Mouse (Mus musculus) cerebellum, adult 9-11 months (tissue): Measurements from ENCODE around the gene Tmem50b.
"Not testable (repeated sequence)": the region's sequence is repeated elsewhere in the genome, so short reads cannot be mapped to it uniquely, and the experiment has no call there.

Source experiments
- DNase-seq: peaks from one replicate; pipeline ENCODE4 v3.0.0; 2022

The Tmem50b gene

DNA sequence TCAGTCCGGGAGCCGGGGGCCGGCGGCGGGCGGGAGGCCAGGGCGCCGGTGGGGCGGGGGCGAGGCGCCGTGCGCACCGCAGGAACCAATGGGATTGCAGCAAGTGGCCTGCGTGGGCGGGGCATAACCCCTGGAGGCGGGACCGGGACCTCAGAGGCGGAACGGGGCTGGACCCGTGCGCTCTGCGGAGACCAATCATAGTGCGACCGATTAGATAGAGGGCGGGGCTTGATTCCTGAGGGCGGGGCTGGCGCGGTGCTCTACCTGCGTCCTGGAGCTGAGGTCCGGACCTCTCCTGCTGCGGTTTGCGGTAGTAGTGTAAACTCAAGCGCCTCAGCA lies at the start of gene Tmem50b:
Tmem50b (minus strand) TSS at position 129 of the 339 bp plus-strand sequence.
- DNase-seq, result peak; percentile 99

- peak; percentile 96 for DNase-seq
Measured at GRCm38 (mm10) chr16:91646681-91647419, 49.2 kb upstream of the Tmem50b start, which contains the start of gene Gart. Gart (minus strand) TSS chr16:91646952.

DNA sequence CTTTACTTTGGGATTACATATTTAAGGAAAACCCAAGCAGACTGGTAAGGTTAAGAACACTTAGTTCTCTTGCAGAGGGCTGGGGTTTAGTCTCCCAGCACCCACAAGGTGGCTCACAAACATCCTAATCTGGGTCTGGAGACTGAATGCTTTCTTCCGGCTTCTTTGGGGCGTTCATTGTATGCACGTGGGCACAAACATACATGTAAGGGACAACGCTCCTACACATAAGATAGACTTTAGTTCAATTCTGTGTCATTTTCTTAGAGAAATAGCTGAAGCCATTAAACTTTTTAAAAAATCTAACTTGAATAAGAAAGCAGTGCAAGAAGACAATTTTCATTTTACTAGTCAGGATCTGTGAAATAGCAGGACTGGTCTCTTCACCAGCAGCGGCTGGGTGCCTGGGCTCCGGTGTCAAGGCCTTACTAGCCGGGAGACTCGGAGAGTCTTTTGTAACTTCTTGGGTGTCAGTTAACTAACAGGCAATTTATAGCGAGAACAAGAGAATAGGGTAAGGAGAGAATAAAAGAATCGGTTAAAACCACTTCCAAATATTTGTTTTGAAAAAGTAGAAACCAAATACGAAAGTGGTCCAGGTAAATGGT lies 48.5 kb upstream of the Tmem50b start:
- DNase-seq, result no peak

DNA sequence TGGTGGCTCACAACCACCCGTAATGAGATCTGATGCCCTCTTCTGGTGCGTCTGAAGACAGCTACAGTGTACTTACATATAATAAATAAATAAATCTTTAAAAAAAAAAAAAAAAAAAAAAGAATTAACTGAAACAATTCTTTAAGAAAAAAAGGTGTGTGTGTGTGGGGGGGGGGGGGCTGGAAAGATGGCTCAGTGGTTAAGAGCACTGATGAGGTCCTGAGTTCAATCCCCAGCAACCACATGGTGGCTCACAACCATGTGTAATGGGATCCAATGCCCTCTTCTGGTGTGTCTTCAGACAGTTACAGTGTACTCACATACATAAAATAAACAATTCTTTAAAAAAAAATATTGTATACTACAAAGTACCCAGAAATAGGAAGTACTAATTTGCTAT lies 47.8 kb upstream of the Tmem50b start:
- not testable (repeated sequence) for DNase-seq

GRCm38 (mm10) chr16:91644901-91645300 lies 47.3 kb upstream of the Tmem50b start:
- no peak for DNase-seq

DNA sequence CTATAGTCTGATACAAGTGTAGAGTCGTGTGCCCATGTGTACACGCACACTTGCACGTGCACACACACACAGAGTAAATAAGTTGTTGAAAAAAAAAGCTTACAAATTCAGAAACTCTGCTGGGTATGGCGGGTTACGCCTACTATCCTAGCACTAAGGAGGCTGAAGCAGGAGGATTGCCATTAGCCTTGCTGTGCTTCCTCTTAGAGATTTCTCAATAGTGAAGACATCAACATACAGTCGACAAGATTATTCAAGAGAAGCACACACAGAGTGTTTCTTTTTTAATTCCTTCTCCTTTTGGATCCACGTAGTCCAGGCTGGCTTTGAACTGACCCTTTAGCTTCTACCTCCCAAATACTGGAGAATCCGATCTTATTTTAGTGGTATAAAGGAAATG lies 42.6 kb upstream of the Tmem50b start:
- no peak for DNase-seq

DNA sequence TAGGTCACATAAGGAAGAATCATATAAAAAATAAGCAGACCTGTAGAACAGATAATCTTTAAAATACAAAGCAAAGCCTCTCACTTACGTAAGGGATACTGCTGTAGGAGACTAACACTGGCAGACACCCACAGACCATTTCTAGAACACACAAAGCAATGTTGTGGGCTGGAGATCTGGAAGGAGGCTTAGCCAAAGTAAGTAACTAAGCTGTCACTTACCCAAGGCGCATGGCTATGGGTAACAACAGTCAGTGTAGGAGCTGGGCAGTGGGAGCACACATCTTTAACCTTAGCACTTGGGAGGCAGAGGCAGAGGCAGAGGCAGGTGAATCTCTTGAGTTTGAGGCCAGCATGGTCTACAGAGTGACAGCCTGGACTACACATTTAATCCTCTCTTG lies 42.0 kb upstream of the Tmem50b start:
- DNase-seq, result no peak

DNA sequence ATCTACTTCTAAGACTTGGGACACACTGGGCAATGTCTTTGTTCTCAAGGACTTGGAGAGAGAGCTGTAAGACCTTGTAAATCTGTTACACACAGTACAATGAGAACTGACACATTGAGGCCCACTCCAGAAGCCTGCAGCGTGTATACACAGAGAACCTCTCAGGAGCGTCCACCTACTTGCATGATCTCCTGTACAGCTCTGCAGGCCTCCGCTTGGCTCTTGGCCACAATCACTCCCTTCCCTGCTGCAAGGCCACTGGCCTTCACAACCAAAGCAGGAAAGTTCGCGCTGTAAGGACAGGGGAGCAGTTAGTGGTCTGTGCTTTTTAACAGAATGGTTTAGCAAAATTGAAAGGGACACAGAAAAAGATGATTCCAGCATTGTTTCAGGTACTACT lies 41.6 kb upstream of the Tmem50b start:
- no peak for DNase-seq

DNA sequence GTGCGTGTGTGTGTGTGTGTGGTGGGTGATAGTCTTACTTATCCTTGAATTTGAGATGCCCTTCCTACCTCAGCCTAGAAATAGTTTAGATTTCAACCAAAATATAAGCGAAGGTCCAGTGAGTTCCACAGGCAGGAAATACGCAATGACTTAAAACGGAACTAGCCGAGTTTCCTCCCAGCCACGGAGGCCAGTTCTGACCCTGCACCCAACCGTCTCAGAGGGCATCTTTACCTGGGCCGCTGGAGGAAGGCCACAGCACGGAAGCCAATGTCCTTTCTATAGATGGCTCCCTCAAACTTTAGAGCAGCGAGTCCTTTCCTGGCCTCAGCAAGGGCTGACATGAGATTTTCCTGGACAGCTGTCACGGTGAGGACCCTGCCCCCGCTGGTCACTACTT lies 36.0 kb upstream of the Tmem50b start:
- DNase-seq, result no peak

GRCm38 (mm10) chr16:91632940-91633339 lies 35.3 kb upstream of the Tmem50b start:
- DNase-seq, result no peak

DNA sequence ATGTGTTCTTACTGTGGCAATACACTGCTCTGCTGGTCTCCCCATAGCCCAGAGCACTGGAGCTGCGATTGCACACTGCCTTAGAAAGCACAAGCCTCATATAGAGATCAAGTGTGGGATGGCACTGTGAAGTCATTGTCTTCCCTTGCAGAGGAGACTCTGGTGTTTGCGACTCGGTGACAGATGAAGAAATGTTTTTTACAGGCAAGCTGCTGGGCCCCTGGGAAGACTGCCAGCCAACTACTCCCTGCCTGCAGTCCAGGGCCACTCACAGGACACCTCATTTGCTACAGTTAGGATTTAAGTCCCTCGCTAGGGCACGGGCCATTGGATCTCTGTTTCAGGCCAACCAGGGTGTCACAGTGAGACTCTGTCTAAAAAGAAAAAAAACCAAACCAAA lies 34.8 kb upstream of the Tmem50b start:
- DNase-seq, result no peak

GRCm38 (mm10) chr16:91630584-91630983 lies 33.0 kb upstream of the Tmem50b start:
- DNase-seq, result no peak

DNA sequence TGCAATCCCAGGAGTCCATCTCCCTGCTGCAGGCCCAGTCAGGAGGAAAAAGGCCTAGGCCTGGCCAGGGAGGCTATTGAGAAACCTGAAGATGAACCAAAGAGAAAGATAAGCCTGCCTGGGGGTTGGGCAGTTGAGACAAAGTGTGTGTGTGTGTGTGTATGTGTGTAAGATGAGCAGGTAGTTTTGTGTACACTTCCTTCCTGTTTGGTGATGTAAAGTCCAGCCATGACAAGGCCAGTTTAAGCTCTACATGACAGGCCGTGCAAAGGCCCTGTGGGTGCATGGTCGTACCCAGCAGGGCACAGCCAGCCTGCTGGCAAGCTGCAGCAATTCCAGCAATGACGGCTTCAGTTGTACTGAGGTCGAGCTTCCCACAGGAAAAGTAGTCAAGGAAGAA lies 32.1 kb upstream of the Tmem50b start:
- DNase-seq, result no peak

DNA sequence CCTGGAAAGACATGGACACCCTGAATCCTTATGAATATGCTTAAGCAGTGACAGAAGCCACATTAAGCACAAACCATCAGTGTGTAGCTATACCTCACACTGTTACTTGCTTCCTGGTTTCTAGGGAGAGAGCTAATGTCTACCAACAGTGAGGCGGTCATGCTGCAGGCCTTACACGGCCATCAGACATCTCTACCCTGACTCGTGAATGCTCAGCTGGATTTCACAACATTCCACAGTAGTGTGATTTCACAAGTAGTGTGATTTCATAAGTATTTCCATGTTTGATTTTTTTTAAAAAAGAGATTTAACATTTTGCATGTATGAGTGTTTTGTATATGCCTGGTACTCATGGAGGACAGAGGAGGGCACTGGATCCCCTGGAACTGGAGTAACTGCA lies 31.1 kb upstream of the Tmem50b start:
- DNase-seq, result no peak

GRCm38 (mm10) chr16:91627831-91628230 lies 30.2 kb upstream of the Tmem50b start:
- DNase-seq, result no peak

- no peak for DNase-seq
Measured at GRCm38 (mm10) chr16:91623074-91623473, 25.5 kb upstream of the Tmem50b start.

- no peak for DNase-seq
Measured at GRCm38 (mm10) chr16:91620991-91621390, 23.4 kb upstream of the Tmem50b start.

GRCm38 (mm10) chr16:91620185-91620584 lies 22.6 kb upstream of the Tmem50b start:
- peak; percentile 37 for DNase-seq

DNA sequence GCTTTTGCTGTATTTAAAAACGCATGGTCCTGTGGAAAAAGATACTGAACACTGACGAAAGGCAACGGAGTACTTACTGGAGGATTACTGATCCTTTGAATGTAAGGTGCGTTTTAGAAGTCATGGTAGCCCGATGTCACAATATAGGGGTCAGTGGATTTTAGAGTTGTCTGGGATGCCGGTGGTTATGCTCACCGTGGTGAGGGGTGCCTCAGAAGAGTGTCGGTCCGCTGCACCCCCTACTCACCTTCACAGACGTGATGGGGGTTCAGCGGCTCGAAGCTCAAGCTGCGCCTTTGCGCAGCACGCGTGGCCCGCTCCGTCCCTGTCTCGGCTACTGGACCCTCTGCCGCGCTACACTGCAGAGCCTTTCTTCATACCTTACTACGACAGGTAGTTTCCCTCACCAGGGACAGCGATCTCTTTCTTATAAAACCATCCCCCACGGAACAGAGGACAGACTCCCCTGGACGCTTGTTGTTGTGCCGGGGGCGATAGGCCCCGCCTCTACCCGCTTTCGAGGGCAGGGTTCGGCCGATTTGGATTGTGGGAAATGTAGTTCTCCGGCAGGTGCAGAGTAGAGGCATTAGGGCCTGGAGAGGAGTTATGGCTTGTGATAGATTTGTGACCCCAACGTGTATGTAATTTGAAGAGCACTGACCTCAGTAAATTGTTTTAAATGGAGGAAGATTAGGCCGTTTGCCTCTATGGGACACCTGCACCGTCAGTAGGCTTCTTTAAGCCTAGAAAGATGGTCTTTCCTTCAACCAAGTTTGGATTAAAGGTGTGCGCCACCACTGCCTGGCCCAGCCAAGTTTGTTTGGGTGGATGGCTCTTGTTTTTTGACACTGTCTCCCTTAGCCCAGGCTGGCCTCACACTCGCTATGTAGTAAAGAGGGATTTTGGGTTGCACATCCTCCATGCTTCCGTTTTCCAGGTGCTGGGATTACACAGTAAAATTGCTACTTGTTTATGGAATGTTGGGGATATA lies 21.2 kb upstream of the Tmem50b start, which contains the start of gene Dnajc28:
Dnajc28 (minus strand) TSS at position 516 of the 991 bp plus-strand sequence.
- peak; percentile 89 for DNase-seq

DNA sequence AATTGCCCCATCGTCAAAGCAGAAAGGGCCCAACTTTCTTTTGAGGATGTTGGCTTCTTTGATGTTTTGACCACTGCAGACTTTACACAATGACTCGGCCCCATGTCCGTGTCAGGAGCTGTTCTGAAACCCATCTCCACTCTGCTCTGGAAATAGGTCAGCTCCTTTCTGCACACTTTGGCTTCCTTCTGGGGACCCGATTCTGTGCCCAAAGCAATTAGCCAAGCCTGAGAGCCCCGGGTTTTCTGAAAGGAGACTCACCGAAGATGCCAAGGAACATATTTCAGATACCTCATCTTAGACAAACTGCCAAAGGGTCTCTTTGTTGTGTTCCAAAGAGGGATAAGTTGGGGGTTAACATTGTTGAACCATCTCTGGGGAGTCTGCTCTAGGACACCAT lies 17.0 kb upstream of the Tmem50b start:
- DNase-seq, result no peak

GRCm38 (mm10) chr16:91612525-91612924 lies 14.9 kb upstream of the Tmem50b start:
- DNase-seq, result no peak

DNA sequence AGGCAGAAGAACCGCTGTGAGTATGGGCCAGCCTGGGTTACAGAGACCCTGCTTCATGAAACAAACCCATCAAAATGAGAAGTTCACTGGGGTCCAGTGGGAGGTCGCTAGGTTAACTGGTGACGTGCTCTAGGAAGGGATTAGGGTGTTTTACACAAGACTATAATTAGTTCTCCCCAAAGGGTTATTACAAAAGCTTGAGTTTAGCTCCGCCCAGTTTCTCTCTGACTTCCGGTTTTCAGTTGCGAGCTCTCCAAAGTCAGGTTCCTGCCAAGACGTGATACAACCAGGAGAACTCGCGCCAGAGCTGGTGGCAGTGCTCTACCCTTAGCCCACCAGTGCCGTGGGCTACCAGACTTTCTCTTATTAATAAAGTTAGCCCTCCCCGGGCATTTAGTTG lies 13.6 kb upstream of the Tmem50b start:
- no peak for DNase-seq

DNA sequence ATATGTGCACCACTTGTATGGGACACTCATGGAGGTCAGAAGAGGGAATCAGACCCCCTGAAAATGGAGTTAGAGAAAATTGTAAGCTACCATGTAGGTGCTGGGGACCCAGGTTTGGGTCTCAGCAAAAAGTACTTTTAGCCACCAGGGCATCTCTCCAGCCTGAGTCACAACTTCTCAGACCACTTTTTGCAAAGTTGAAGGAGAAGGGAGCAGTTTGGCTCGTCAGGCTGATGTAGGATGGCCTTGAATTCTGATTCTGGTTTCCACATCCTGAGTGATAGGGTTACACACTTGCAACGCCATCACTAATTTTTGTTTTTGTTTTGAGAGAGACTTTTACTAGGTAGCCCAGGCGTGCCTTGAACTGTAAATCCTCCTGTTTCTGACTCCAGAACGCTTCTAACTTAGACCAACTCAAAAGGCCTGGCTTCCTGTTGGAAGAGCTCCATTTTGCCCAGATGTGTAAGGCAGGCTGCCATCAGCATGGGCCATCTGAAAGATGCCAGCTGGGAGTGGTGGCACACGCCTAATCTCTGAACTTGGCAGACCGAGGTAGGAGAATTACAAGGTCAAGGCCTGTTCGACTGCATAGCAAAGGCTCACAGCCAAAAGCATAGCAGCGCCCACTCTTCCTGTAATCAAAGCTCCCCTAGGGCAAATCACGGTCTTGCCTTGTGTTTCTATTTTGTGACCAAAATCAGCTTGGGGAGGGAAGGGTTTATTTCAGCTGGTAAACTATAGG lies 12.1 kb upstream of the Tmem50b start:
- DNase-seq, result no peak
